Mouse (Mus musculus): ENCODE data around the gene Bsn. TPM values are rescaled to one million over a fixed set of nuclear protein-coding genes. Genes with fewer than 3 reads are reported as not detected.

Gene Bsn
- polyA plus RNA-seq, 1 experiment from 2014 or later, result 5.7 TPM

GRCm38 (mm10) chr9:108169751-108170150 lies 20.4 kb downstream of the Bsn start:
- Histone ChIP-seq H3K9me3 (ENCODE audit: control insufficient read depth, low read length) (no peaks in the 10 kb centered on the region), H3K4me2 (no peak overlapping the region), H3K4me3 (ENCODE audit: low read depth, low read length) (no peak overlapping the region), H3K27me3 (replicated peaks; ENCODE audit: control insufficient read depth, insufficient read depth, low read length) (no peaks in the 10 kb centered on the region), H3K4me1 (replicated peaks; ENCODE audit: control insufficient read depth, insufficient read depth, low read length) (no peaks in the 10 kb centered on the region), H3K9ac (ENCODE audit: low read depth, low read length) (no peak overlapping the region), H3K36me3 (ENCODE audit: control insufficient read depth, insufficient read depth, low read length) (no peaks in the 10 kb centered on the region), H3K27ac (ENCODE audit: low read depth, low read length) (no peak overlapping the region)
- ATAC-seq (replicated peaks; ENCODE audit: low FRiP score) (no peak), DNase-seq (ENCODE audit: low spot score) (no peak)
- 80% methylated on average over 10 of the region's 10 CpGs for WGBS

- DNase-seq (ENCODE audit: low spot score), result no peak
- Histone ChIP-seq H3K9ac (ENCODE audit: low read depth, low read length) (no peak overlapping the region), H3K9me3 (ENCODE audit: control insufficient read depth, low read length) (no peaks in the 10 kb centered on the region), H3K4me1 (replicated peaks; ENCODE audit: control insufficient read depth, insufficient read depth, low read length) (no peaks in the 10 kb centered on the region), H3K36me3 (ENCODE audit: control insufficient read depth, insufficient read depth, low read length) (no peaks in the 10 kb centered on the region), H3K27ac (ENCODE audit: low read depth, low read length) (no peak overlapping the region), H3K4me2 (no peak overlapping the region), H3K4me3 (ENCODE audit: low read depth, low read length) (no peak overlapping the region), H3K27me3 (replicated peaks; ENCODE audit: control insufficient read depth, insufficient read depth, low read length) (peaks cover under 1% of the 10 kb centered on the region)
- no peak for ATAC-seq (replicated peaks; ENCODE audit: low FRiP score)
- WGBS, result 39% methylated on average over 8 of the region's 8 CpGs
Observed at GRCm38 (mm10) chr9:108165143-108165542, 25.0 kb downstream of the Bsn start.

GRCm38 (mm10) chr9:108163646-108164284 lies 26.4 kb downstream of the Bsn start:
- H3K4me3 ChIP-seq (ENCODE audit: low read depth, low read length), result no peak overlapping the region
- H3K4me1 ChIP-seq (replicated peaks; ENCODE audit: control insufficient read depth, insufficient read depth, low read length), result no peaks in the 10 kb centered on the region
- H3K27ac ChIP-seq (ENCODE audit: low read depth, low read length), result no peak overlapping the region
- ATAC-seq (replicated peaks; ENCODE audit: low FRiP score) (no peak), DNase-seq (ENCODE audit: low spot score) (no peak)
- peaks cover 4% of the 10 kb centered on the region for H3K27me3 ChIP-seq (replicated peaks; ENCODE audit: control insufficient read depth, insufficient read depth, low read length)
- H3K4me2 ChIP-seq, result no peak overlapping the region
- no peaks in the 10 kb centered on the region for H3K9me3 ChIP-seq (ENCODE audit: control insufficient read depth, low read length)
- WGBS, result 74% methylated on average over 16 of the region's 16 CpGs
- H3K36me3 ChIP-seq (ENCODE audit: control insufficient read depth, insufficient read depth, low read length), result no peaks in the 10 kb centered on the region
- no peak overlapping the region for H3K9ac ChIP-seq (ENCODE audit: low read depth, low read length)

GRCm38 (mm10) chr9:108157891-108158290 lies 32.3 kb downstream of the Bsn start:
- Histone ChIP-seq H3K4me2 (no peak overlapping the region), H3K9ac (ENCODE audit: low read depth, low read length) (no peak overlapping the region), H3K4me1 (replicated peaks; ENCODE audit: control insufficient read depth, insufficient read depth, low read length) (no peaks in the 10 kb centered on the region), H3K4me3 (ENCODE audit: low read depth, low read length) (no peak overlapping the region), H3K27ac (ENCODE audit: low read depth, low read length) (no peak overlapping the region), H3K27me3 (replicated peaks; ENCODE audit: control insufficient read depth, insufficient read depth, low read length) (peaks cover 4% of the 10 kb centered on the region), H3K9me3 (ENCODE audit: control insufficient read depth, low read length) (no peaks in the 10 kb centered on the region), H3K36me3 (ENCODE audit: control insufficient read depth, insufficient read depth, low read length) (no peaks in the 10 kb centered on the region)
- DNase-seq (ENCODE audit: low spot score), result no peak
- no peak for ATAC-seq (replicated peaks; ENCODE audit: low FRiP score)
- WGBS, result 60% methylated on average over 7 of the region's 7 CpGs

GRCm38 (mm10) chr9:108157451-108157850 lies 32.7 kb downstream of the Bsn start:
- 82% methylated on average over 6 of the region's 6 CpGs for WGBS

GRCm38 (mm10) chr9:108156786-108157185 lies 33.4 kb downstream of the Bsn start:
- H3K4me2 ChIP-seq, result no peak overlapping the region
- no peak overlapping the region for H3K9ac ChIP-seq (ENCODE audit: low read depth, low read length)
- H3K4me1 ChIP-seq (replicated peaks; ENCODE audit: control insufficient read depth, insufficient read depth, low read length), result no peaks in the 10 kb centered on the region
- no peak overlapping the region for H3K27ac ChIP-seq (ENCODE audit: low read depth, low read length)
- ATAC-seq (replicated peaks; ENCODE audit: low FRiP score), result no peak
- H3K27me3 ChIP-seq (replicated peaks; ENCODE audit: control insufficient read depth, insufficient read depth, low read length), result peaks cover 4% of the 10 kb centered on the region
- no peak overlapping the region for H3K4me3 ChIP-seq (ENCODE audit: low read depth, low read length)
- H3K9me3 ChIP-seq (ENCODE audit: control insufficient read depth, low read length), result no peaks in the 10 kb centered on the region
- no peak for DNase-seq (ENCODE audit: low spot score)
- 76% methylated on average over 5 of the region's 5 CpGs for WGBS
- no peaks in the 10 kb centered on the region for H3K36me3 ChIP-seq (ENCODE audit: control insufficient read depth, insufficient read depth, low read length)

More at GRCm38 (mm10) chr9:108157451-108157850, 32.7 kb downstream of the Bsn start:
- peaks cover 4% of the 10 kb centered on the region for H3K27me3 ChIP-seq (replicated peaks; ENCODE audit: control insufficient read depth, insufficient read depth, low read length)
- H3K4me2 ChIP-seq, result no peak overlapping the region
- no peaks in the 10 kb centered on the region for H3K9me3 ChIP-seq (ENCODE audit: control insufficient read depth, low read length)
- H3K4me3 ChIP-seq (ENCODE audit: low read depth, low read length), result no peak overlapping the region
- no peaks in the 10 kb centered on the region for H3K36me3 ChIP-seq (ENCODE audit: control insufficient read depth, insufficient read depth, low read length)
- no peak for DNase-seq (ENCODE audit: low spot score)
- H3K9ac ChIP-seq (ENCODE audit: low read depth, low read length), result no peak overlapping the region
- ATAC-seq (replicated peaks; ENCODE audit: low FRiP score), result no peak
- no peaks in the 10 kb centered on the region for H3K4me1 ChIP-seq (replicated peaks; ENCODE audit: control insufficient read depth, insufficient read depth, low read length)
- H3K27ac ChIP-seq (ENCODE audit: low read depth, low read length), result no peak overlapping the region

GRCm38 (mm10) chr9:108154814-108155213 lies 35.4 kb downstream of the Bsn start:
- H3K9ac ChIP-seq (ENCODE audit: low read depth, low read length), result no peak overlapping the region
- no peaks in the 10 kb centered on the region for H3K4me1 ChIP-seq (replicated peaks; ENCODE audit: control insufficient read depth, insufficient read depth, low read length)
- 81% methylated on average over 12 of the region's 12 CpGs for WGBS
- H3K36me3 ChIP-seq (ENCODE audit: control insufficient read depth, insufficient read depth, low read length), result no peaks in the 10 kb centered on the region
- DNase-seq (ENCODE audit: low spot score) (no peak), ATAC-seq (replicated peaks; ENCODE audit: low FRiP score) (no peak)
- H3K4me3 ChIP-seq (ENCODE audit: low read depth, low read length), result no peak overlapping the region
- H3K4me2 ChIP-seq, result no peak overlapping the region
- H3K27ac ChIP-seq (ENCODE audit: low read depth, low read length), result no peak overlapping the region
- H3K27me3 ChIP-seq (replicated peaks; ENCODE audit: control insufficient read depth, insufficient read depth, low read length), result peaks cover under 1% of the 10 kb centered on the region
- H3K9me3 ChIP-seq (ENCODE audit: control insufficient read depth, low read length), result no peaks in the 10 kb centered on the region

- ATAC-seq (replicated peaks; ENCODE audit: low FRiP score) (no peak), DNase-seq (ENCODE audit: low spot score) (no peak)
- H3K27me3 ChIP-seq (replicated peaks; ENCODE audit: control insufficient read depth, insufficient read depth, low read length), result no peaks in the 10 kb centered on the region
- no peak overlapping the region for H3K4me3 ChIP-seq (ENCODE audit: low read depth, low read length)
- no peak overlapping the region for H3K27ac ChIP-seq (ENCODE audit: low read depth, low read length)
- no peak overlapping the region for H3K4me2 ChIP-seq
- no peaks in the 10 kb centered on the region for H3K4me1 ChIP-seq (replicated peaks; ENCODE audit: control insufficient read depth, insufficient read depth, low read length)
- no peaks in the 10 kb centered on the region for H3K9me3 ChIP-seq (ENCODE audit: control insufficient read depth, low read length)
- 77% methylated on average over 12 of the region's 12 CpGs for WGBS
- no peak overlapping the region for H3K9ac ChIP-seq (ENCODE audit: low read depth, low read length)
- no peaks in the 10 kb centered on the region for H3K36me3 ChIP-seq (ENCODE audit: control insufficient read depth, insufficient read depth, low read length)
Observed at GRCm38 (mm10) chr9:108153516-108154448, 36.4 kb downstream of the Bsn start.

All from liver, embryonic 11.5 days (tissue).